Mouse (Mus musculus) cerebellum, adult (tissue): ENCODE results near the gene Aldh1l2.
A peak's percentile ranks its signal among the peaks of the same experiment; 100 is the strongest.
"Not testable (repeated sequence)": the region's sequence is repeated elsewhere in the genome, so short reads cannot be mapped to it uniquely, and the experiment has no call there.

Source experiments
- ATAC-seq: cut with Nextera tagmentation; 2 replicates; pipeline ENCODE4 v1.9.2; 2017; ENCODE audit warnings: mild to moderate bottlenecking, moderate library complexity, mixed read lengths; ENCODE audit not compliant: insufficient number of reproducible peaks, low FRiP score, low TSS enrichment

The Aldh1l2 gene

DNA sequence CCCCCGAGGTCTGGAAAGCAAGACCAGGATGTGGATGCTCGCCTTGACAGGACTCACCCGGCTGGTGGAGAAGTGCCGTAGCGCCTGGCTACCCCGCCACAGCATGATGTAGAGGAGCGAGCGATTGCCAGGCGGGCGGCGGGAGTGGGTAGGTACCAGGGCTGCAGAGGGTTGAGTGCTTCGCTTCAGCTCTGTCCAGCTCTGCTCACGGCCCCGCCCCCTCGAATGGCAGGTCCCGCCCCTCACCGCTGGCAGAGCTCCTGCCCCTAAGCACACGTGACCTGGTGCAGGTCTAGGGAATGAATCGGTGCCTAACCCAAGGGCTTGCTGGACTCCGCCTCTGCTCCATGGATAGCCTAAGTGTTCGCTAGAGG, at the start of gene Aldh1l2:
Gene Aldh1l2 (minus strand): TSS at position 231 of the 374 bp plus-strand sequence.
- peak; percentile 89 for ATAC-seq

DNA sequence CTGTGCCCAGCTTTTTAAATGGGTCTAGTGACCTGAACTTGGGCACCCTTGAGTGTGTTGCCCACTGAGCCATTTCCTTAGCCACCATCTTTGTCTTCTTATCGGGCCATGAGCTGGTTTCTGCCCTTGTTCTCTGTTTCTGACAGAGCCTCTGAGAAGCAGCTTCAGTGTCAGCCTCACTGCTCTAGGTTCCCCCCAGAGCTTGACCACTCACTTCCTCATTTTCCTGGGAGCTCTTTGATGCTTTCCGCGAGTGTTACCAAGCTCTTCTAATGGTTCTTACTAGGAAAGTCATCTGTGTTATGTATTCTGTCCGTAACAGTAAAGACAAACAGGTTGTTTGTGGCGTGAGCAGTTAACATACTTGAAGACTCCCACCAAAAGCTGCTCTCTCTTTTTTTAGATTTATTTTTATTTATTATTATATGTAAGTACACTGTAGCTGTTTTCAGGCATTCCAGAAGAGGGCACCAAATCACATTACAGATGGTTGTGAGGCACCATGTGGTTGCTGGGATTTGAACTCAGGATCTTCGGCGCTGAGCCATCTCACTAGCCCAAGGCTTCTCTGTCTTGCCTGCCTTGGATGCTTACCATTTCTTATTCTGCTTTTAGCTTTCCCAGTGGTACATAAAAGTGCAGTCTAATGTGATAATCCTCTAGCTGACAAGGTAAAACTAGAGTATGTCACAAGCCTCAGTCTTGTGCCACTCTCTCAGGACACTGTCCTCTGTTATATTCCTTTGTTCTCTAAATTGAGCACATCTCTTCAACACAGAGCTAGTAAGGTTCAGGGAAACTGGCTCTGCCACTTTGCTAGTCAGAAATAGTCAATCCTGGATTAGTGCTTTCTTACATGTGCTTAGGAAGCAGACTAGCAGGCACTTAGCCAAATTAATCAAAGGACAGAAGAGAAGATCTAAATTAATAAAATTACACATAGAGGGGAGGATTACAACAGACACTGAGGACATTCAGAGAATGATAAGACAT, 31.8 kb upstream of the Aldh1l2 start:
- ATAC-seq, result no peak

DNA sequence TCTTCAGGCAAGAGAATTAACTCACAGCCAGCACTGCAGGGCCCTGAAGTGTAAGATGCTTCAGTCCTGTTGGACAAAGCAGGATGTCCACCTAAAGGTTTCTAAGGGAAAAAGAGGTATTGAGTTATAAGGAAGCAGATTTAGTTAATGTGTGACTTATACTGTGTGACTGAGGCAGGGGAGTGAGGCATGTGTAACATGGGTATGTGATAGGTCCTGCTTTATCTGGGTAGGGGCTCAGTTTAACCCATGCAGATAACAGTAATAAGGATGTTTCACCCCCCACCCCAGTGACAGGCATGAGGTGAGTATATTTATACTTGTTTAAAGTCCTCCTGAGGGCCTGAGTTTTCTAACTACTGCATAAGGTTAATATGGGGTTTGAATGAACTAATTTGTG, 29.1 kb upstream of the Aldh1l2 start:
- no peak for ATAC-seq

DNA sequence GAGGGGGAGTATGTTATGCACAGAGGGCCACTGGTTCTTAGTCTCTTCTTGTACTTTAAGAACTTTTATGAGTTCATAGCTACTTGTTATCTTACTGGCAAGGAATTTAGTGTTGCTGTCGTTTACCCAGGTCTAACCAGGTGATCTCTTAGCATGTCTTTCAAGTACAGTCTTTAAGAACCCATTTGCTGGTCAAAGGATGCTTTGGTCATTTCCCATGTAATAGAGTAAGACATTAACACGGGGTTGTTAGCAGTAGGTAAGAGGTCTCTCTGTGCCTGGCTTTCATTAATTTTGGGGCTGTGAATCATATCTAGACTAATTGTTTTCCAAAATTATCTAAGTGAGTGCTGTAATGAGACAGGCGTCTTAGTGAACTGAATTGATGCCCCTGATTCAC, 11.4 kb upstream of the Aldh1l2 start:
- ATAC-seq, result no peak

DNA sequence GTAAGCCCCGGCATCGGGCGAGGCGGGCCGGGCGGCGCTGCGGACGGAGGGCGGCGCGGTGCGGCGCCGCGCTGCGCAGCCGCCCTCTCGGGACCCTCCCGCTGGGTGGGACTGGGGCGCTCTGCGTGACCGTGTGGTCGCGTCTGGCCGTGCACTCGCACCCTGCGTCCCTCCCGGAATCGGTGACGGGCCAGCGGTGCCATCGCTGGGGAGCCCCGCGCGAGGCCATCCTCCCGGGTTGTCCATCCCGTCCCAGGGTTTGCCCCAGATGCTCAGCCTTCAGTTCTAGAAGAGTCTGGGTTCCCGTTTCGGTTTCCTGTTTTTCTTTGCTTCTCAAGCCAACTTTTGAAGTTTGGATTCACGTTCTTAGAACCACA, 10.2 kb upstream of the Aldh1l2 start:
- no peak; the same call in 1 of the 2 replicates for ATAC-seq

DNA sequence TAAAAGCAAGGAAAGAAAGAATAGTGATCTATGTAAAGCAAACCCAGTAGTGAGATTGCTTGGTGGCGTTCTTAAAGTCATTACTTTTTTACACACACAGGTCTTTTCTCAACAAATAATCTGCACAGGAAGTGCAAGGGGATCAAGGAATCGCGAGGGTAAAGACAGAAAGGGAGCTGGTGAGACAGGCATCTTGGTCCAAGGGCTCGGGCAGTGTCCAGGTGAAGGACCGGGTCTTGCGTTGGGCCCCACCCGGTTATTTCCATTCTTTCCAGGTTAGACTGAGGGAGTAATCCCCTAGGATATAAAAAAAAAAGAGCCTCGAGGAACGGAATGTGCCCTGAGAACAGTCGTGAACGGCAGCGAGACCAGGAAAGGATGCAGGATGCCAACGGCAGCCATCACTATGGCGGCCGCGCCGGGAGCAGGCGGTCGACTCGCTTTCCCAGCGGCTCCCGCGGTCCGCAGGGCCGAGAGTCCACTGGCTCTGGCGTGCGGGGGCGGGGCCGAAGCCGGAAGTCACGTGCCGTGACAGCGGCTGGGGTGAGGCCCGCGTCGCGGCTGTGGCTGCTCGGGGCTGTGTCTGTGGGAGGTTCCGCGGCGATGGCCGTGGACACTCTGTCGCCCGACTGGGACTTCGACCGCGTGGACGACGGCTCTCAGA, 9.6 kb upstream of the Aldh1l2 start, which contains the start of gene Washc4:
Gene Washc4 (plus strand): TSS at position 314 of the 664 bp plus-strand sequence.
- peak; percentile 98 for ATAC-seq

DNA sequence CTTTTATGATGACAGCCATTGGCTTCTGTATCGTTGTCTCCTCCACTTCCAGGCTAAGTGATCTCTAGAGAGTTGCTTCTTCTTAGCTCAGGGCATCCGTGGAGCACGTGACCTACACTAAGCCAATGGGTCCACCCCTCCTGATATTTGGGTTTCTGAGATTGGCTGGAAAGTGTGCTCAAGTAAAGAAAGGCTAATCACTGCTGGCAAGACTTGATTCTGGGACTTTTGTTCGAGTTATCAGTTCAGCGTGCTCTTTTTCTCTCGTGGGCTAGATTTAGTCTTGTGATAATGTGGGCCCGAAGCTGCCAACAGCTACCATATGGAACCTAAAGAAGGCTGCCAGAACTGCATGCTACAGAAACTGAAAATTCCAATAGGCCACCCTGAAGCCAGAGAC, 8.3 kb upstream of the Aldh1l2 start:
- ATAC-seq, result no peak

DNA sequence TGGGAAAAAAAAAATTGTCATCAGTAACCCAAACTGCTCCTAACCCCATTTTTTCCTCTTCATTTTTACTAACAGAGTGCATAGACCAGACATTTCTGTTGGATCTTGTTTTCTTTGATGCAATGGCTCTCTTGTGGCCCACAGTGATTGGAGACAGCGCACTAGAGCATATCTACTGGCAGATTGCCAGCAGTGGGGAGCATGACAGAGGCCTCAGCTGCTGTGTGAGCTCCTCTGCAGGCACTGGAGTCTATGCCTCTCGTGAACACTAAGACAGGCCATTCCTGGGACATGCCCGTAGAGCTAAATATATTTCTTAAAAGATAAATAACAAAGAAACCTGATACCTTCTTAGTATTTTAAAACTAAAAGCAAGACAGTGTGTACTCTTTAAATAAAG, 6.2 kb upstream of the Aldh1l2 start:
- ATAC-seq, result no peak

DNA sequence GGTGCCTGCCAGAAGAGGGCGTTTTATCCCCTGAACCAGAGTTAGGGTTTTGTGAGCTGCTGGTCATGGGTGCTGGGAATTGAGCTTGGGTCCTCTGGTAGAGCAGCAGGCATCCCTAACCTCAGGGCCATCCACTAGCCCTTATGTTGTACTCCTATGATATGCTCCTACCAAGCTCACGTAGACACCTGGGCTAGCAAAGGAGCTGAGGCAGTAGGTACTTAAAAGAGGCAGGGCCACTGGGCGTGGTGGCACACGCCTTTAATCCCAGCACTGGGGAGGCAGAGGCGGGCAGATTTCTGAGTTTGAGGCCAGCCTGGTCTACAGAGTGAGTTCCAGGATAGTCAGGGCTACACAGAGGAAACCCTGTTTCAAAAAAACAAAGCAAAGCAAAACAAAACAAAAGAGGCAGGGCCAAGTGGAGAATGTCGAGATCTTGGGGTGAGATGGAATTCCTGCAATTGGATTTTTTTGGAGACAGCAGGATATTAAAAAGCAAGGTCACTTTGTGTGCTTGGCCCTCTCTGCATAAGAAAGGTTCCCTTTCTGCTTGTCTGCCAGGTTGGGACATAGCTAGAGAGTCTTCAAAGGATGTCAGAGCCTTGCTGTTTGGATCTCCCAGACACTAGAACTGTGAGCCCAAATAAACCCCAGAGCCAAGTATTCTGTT, 5.5 kb upstream of the Aldh1l2 start:
- ATAC-seq, result no peak

DNA sequence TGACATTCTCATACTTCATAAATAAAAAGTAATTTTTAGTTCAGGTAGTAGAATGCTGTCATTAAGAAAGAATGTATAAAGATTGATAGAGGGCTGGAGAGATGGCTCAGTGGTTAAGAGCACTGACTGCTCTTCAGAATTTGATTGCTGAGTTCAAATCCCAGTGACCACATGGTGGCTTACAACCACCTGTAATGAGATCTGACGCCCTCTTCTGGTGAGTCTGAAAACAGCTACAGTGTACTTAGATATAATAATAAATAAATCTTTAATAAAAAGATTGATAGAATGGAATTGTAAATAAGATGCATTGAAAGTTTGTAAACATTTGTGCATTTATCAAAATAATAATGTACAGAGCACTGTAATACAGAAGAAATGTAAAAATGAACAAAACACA, 2.5 kb upstream of the Aldh1l2 start:
- ATAC-seq, result no peak

DNA sequence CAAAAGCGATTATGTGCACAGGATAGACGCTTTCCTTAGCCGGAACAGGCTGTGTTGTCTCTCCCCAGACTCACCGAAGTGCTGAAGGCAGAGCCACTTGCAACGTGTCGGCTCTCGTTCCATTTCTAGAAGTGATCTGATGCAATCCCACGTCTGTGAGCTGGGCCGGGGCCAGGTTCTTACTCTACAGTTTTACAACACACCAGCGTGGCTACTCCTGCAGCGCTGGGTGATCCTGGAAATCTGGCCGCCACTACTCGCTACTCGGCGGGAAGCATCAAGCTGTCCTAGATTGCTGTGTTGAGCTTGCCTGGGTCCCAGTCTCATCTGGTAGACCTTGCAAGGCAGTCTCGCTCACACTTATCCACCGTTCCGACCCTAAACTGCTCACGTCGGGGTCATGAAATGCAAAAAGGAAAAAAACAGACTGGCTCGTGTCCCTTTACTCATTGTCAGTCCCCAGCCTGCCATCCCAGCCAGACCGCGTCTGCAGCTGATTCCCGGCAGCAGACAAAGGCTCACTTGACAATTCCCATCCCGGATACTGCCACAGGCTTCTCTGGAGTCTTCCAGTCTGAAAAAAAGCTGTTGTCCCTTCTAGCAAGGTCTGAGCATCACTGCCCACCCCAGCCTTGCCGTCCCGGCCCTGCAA, 556 bp downstream of the Aldh1l2 start:
- peak; percentile 64 for ATAC-seq

DNA sequence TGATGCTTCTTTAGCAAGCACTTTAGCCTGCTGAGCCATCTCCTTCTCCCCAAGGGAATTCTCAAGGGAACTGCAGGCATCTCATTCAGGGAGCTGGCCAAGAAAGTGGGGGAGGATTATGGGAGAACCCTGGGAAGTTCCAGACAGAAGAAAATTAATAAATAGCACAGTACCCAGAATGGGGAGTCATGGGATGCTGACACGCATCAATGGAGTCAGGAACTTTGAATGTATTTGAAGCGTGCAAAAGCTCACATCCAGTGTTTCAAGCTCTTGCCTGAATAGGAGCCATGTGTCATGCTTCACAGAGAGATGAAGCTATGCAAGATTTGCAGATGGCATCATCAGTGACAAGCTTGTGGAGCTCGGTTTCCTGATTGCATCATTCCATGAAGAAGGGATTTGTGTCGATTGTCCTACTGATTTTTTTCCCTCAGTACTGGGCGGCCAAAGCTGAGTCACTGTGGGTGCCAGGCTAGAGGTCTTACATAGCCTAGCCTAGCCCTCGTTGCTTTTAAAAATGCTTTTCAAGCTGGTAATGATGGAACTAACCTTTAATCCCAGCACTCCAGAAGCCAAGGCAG, 3.5 kb downstream of the Aldh1l2 start:
- ATAC-seq, result no peak

DNA sequence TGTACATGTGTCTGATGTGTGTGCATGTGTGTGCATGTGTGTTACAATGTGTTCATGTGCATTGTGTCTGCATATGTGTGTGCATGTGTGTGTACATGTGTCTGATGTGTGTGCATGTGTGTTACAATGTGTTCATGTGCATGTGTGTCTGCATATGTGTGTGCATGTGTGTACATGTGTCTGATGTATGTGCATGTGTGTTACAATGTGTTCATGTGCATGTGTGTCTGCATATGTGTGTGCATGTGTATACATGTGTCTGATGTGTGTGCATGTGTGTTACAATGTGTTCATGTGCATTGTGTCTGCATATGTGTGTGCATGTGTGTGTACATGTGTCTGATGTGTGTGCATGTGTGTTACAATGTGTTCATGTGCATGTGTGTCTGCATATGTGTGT, 9.7 kb downstream of the Aldh1l2 start:
- ATAC-seq, result not testable (repeated sequence)

DNA sequence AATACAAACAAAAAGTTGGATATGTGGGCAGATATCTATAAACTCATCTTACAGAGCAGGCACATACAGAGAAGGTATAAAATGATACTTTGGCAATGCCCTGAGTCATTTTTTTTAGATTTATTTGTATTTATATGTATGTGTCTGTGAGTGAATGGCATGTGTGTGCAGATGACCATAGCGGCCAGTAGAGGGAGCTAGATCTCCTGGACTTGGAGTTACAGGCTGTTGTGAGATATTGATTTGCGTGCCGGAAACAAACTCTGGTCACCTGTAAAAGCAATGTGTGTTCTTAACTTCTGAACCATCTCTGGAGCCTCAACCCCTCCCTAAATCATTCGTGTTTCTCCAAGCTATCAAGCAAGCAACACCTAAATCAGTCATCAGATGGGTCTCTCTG, 12.9 kb downstream of the Aldh1l2 start:
- no peak for ATAC-seq

DNA sequence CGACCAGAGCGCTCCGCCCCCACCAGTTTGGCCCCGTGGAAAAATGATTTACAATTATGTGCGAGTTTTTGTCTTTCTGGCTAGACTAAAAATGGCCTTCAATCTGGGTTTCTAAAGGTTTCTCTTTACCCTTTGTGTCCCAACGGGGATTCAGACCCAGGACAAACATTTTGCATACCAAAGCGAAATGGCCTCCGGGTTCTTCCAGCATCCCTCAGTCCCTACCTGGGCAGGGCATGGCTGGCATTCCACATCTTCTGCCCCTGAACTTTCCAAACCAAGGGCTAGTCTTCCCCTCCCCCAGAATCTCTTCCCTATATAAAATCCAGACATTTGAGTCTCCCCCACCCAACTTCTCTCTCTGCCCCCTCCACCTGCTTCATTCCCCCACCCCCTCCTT, 20.2 kb downstream of the Aldh1l2 start:
- no peak for ATAC-seq

DNA sequence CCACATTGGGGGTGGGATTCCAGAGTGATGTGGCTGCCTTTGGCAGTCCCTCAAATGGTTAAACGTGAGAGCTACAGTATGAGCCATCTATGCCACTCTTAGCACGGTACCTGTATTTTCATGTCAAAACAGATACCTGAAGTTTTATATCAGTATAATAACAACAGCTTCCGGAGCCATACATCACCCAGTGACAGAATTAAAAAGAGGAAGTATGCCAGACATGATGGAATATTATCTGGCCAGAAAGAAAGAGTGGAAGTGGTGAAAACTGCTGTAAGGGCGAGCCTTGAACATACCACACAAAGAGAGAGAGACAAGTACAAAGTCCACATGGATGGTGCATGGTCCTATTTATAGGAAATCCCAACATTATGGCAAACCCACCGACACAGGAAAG, 22.6 kb downstream of the Aldh1l2 start:
- ATAC-seq, result no peak

DNA sequence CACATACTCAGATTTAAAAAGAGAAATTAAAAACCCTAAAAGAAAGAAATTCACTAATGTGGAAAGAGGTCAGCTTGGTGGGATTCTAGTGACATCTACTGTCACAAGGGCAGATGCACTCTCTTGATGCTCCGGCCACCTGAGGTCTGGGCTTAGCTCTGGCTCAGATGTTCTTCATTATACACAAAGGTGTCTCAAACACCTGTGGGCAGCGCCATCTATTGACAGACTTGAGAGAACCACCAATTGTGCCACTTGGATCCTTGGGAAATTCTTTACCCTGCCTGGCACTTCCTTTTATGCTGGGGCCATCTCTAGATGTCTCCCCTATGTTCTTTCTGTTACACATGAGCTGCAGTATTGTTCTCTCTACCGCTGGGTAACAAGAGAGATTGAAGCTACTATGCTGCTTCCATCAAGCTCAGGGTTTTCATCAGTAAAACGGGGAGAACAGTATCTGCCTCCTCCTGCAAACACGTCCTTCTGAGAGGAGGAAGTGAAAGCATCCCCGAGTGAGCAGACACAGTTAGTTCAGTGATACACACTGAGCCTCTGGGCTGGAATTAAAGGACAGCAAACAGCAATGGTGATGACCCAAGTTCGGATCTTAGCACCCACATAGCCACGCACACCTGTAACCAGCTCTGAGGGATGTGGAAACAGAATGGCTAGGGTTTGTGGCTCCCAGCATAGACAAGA, 24.8 kb downstream of the Aldh1l2 start:
- ATAC-seq, result no peak

DNA sequence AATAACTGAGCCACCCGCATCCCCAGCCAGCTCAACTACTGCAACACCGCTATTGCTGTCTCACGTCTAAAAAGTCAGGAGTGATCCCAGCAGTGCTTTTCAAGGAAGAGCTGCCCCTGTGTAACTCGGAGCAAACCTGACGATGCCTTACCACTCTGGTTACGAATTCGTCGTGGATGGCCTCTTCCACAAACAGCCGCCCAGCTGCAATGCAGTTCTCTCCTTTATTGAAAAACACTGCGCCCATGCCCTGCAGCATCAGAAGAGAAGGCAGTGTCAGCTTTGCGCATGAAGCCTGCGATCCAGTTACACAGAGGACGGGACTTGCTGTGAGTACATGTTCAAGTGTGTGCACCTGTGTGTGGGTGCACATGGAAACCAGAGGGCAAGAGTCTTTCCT, 36.6 kb downstream of the Aldh1l2 start:
- no peak for ATAC-seq

DNA sequence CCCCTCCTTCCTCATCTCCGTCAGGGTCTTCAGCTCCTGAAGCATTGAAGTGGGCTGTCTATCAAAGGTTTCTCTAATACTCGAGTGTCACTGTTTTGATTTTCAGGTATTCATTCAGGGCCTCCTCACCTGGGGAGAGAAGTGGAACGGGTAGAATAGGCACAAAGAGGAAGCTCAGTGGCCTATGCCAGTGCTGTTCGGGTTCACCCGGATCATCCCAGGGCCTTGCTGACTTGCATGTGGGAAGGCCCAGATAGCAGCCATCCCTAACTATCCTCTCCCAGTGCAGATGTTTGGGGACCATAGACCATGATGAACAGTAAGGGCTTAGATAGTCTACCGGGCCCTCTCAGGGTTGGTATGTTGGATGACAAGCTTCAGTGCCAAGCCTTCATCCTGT, 43.4 kb downstream of the Aldh1l2 start:
- ATAC-seq, result no peak

DNA sequence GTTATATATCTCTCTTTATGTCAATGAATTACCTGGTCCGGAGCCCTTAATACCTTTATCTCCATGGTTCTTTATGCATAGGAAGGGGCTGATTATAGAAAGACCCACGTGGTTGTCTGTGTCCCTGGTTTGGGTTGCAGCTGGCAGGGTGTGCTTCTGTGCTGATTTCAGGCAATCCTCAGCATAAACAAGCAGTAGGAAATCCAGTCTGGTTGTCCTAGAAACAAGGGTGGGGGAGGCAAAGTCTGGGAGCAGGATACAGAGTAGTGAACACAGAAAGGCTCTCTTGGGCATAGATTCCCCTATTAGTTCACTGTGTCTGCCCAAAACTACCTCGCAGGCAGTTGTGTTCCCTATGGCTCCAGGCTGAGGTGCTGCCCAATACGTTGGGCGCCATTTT, 56.7 kb downstream of the Aldh1l2 start:
- ATAC-seq, result no peak
